Mouse (Mus musculus): ENCODE measurements around the gene Enoph1. TPM values are rescaled to one million over a fixed set of nuclear protein-coding genes. Genes with fewer than 3 reads are reported as not detected.

Enoph1 gene
- total RNA-seq, 2 experiments from 2014 or later, result 6.7 to 9.0 TPM

DNA sequence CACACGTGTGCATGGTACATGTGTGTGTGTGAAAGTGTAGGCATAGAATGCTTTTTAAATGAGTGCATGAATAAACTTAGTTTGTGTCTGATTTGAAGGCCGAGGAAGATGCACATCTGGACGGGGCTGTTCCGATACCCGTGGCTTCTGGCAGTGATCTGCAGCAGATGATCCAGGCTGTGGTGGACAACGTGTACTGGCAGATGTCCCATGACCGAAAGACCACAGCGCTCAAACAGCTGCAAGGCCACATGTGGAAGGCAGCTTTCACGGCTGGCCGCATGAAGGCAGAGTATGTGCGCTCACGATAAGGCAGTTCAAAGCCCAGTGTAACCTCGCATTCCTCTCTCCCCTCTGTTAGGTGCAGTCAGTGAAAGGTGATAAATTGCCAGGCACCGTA, 21.1 kb downstream of the Enoph1 start:
- no peak overlapping the region for H3K27ac ChIP-seq
- intact Hi-C loops (cut with DNase I), result no loop called here
- DNase-seq, result no peak
- H3K4me3 ChIP-seq, result no peak overlapping the region
- no peak for TF ChIP-seq CTCF (IDR thresholded peaks at IDR 0.05)

DNA sequence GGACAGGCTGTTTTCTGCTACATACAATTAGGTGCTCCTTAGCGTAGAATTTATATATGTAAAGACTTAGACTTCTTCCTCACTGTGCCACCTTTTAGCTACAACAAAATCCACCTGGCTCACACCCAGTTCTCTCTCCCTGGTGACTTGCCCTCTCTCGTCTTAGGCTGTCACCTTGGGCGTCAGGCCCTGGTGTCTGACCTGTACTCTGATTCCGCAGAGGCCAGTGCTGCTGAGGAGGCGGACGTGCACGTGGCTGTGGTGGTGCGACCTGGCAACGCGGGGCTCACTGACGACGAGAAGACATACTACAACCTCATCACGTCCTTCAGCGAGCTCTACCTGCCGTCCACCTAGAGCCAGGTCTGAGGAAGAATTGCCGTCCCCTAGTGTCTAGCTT, 27.8 kb downstream of the Enoph1 start:
- Histone ChIP-seq H3K4me3 (no peak overlapping the region), H3K27ac (no peak overlapping the region)
- intact Hi-C loops (cut with DNase I), result no loop called here
- DNase-seq, result no peak
- no peak for TF ChIP-seq CTCF (IDR thresholded peaks at IDR 0.05)

DNA sequence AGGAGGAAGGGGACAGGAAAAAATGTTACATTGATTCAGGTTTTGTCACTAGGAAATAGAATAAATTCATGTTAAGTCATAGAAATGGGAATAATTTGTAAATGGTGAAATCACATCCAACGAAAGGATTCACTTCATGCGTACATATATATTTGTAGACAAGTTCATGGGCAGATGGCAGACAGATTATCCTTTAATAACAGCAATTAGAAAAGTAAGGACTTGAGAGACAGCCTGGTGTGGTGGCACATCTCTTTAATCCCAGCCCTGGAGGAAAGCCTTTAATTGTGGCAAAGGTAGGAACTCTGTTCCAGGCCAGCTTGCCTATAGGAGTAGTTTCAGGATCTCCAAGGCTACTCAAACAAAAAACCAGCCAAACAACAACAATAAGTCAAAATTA, 29.7 kb downstream of the Enoph1 start:
- DNase-seq, result no peak
- Histone ChIP-seq H3K27ac (no peak overlapping the region), H3K4me3 (no peak overlapping the region)
- intact Hi-C loops (cut with DNase I), result no loop called here
- no peak for TF ChIP-seq CTCF (IDR thresholded peaks at IDR 0.05)

DNA sequence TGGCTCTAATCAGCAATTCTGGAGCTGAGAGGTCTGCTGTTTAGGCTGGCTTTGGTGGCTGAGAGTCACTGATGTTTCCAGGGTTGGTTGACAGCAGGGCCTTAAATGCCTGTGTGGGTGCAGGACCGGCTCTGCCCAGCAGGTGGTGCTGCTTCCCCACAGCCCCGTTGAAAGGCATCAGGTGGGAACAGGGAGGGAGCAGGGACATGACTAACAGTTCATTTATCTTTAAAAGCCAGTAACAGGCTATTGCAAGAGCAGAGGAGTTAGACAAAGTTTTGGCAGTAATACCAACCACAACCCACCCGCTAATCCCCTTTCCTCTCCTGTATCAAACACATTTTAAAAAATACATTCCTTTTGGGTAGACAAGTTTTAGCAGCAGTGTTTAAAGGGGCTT, 30.5 kb downstream of the Enoph1 start:
- Histone ChIP-seq H3K27ac (no peak overlapping the region), H3K4me3 (no peak overlapping the region)
- peak; percentile 100 for TF ChIP-seq CTCF (IDR thresholded peaks at IDR 0.05)
- intact Hi-C loops (cut with DNase I), result loop anchor here (2.0 to 5.0 kb wide), 2 partner anchors 171 to 252 kb away; no protein-coding TSS in a partner anchor
- peak; percentile 81 for DNase-seq

DNA sequence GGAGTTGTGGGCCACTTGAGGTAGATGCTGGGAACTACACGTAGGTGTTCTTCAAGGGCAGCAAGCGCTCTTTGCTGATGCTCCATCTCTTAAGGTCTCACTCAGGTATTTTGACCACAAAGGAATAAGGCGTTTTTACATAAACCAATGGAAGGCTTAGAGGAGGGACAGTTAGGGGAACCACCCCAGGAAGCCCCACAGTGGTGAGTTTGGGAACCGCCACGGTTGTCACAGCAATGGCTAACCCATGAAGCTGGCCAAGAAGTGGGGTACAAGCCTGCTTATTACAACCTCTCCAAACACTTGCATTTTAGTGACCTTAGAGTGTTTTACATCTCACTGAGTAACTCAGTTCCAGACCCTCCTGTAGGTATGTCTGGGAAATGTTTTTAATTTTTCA, 31.8 kb downstream of the Enoph1 start:
- intact Hi-C loops (cut with DNase I), result loop anchor here (2.0 to 5.0 kb wide), 2 partner anchors 169 to 251 kb away; no protein-coding TSS in a partner anchor

DNA sequence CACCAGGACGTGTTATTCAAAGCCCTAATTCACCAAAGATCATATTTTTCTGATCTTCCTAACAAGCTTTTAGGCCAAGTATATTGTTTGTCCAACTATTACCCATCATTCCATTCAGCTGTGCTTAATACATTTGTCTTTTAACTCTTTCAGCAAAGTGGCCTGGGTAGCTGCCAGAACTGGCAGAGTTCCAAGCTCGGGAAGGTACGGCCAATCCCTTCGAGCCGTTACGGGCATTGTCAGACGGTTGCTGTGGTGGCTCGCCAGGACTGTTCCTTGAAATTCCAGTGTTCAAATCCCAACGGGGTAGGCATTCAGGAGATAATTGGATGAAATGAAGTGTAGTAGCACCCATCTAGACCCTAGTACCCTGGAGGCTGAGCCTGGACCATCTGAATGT, 32.8 kb downstream of the Enoph1 start:
- intact Hi-C loops (cut with DNase I), result loop anchor here (5.0 kb wide), 1 partner anchor 250 kb away; no protein-coding TSS in a partner anchor
- Histone ChIP-seq H3K4me3 (no peak overlapping the region), H3K27ac (no peak overlapping the region)
- DNase-seq, result no peak
- TF ChIP-seq CTCF (IDR thresholded peaks at IDR 0.05), result no peak

More for the DNA sequence above, 31.8 kb downstream of the Enoph1 start:
- H3K4me3 ChIP-seq, result no peak overlapping the region
- no peak for DNase-seq
- no peak overlapping the region for H3K27ac ChIP-seq
- peak; percentile 6; the same call in 1 of the 2 replicates for TF ChIP-seq CTCF (IDR thresholded peaks at IDR 0.05)

DNA sequence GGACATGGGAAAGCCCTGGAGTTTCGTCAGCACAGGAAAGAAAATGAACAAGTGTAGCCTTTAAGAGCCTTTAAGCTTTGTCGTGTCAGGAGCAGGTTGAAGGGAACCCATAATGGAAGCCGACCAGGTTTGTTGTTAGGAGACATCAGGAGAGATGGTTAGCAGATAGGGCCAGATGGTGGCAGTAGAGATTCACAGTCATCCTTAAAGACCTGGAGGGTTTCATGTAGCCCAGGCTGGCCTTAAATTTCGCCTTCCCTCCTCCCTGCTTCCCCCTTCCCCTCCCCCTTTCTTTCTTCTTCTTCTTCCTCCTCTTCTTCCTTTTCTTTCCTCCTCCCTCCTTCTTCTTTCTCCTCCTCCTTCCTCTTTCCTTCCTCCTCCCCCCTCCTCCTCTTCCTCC, 34.8 kb downstream of the Enoph1 start:
- no peak for DNase-seq
- Histone ChIP-seq H3K27ac (no peak overlapping the region), H3K4me3 (no peak overlapping the region)
- peak; percentile 49 for TF ChIP-seq CTCF (IDR thresholded peaks at IDR 0.05)
- intact Hi-C loops (cut with DNase I), result loop anchor here (5.0 kb wide), 1 partner anchor 248 kb away; no protein-coding TSS in a partner anchor

DNA sequence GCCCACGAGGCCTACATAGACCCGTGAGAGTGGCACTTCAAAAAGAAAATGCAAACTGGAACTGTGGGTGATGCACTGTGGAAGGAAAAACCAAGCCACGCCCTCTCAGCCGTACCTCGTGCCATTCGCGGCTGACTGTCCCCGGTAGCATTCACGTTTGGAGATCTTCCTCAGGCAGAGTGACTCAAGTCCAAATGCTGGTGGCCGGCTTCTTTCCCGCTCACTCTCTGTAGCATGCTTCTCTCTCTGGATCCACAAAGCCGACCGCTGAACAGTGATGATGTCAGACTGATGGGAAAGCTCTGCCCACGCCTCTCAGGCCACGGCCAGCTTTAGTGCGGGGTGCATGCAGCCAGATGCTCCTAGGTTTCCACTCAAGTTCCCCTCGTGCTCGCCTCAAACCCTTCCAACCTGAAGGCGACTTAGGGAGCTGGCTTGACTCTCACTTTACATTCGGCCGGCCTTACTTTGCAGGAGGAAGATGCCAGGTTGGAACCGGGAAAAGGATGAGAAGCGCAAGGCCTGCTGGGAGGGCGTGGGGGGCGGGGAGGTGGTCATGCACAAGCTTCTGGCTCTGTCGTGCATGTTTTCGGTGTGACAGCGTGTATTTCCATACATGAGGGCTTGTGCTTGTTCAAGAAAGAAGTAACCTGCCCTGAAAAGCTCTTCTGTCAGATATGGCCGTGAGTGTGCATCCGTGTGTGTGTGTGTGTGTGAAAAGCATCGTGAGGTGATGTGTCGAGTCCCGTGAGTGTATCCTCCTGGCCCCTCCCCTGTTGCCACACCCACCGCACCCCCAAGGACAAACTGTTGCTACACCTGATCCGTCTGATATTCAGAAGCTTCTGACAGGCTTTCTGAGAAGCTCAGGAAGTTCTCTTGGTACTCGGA, 39.5 kb downstream of the Enoph1 start:
- no peak overlapping the region for H3K27ac ChIP-seq
- no peak for TF ChIP-seq CTCF (IDR thresholded peaks at IDR 0.05)
- intact Hi-C loops (cut with DNase I), result loop anchor here (5.0 kb wide), 2 partner anchors 78 to 148 kb away; partner anchors contain the start of gene Tmem150c
- H3K4me3 ChIP-seq, result peak overlapping the region; percentile 62
- DNase-seq, result no peak

DNA sequence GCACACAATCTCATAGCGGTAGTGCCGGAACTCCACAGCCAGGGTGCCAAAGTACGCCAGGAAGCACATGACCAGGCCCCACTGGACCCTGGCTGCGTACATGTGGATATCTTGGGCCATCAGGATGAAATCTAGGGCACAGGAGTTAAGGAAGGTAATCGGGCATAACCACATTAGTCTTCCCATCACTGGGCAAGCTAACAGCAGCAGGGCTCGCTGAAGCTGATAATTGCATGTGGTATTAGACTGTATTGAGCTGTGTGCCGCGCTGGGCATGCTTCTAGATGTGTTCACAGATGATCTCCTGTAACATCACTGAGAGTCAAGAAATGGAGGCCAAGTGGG, 40.1 kb downstream of the Enoph1 start:
- no peak for TF ChIP-seq CTCF (IDR thresholded peaks at IDR 0.05)
- intact Hi-C loops (cut with DNase I), result loop anchor here (5.0 kb wide), 2 partner anchors 77 to 147 kb away; partner anchors contain the start of gene Tmem150c
- peak overlapping the region; percentile 62 for H3K4me3 ChIP-seq
- no peak for DNase-seq
- H3K27ac ChIP-seq, result no peak overlapping the region

DNA sequence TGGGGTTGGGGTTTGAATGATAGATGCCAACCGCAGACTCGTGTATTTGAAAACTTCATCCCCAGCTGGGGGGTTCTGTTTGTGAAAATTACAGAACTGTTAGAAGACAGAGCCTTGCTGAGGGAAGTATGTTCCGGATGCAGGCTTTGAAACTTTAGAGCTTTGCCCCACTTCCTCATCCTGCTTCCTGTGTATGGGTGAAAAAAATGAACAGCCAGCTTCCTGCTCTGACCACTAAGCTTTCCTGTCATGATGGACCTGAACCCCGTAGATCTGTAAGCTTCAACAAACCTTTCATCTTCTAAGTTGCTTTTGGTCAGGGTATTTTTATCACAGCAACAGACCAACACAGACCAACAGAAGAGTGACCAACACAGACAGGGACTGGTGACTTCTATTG, 42.2 kb downstream of the Enoph1 start:
- intact Hi-C loops (cut with DNase I), result no loop called here

DNA sequence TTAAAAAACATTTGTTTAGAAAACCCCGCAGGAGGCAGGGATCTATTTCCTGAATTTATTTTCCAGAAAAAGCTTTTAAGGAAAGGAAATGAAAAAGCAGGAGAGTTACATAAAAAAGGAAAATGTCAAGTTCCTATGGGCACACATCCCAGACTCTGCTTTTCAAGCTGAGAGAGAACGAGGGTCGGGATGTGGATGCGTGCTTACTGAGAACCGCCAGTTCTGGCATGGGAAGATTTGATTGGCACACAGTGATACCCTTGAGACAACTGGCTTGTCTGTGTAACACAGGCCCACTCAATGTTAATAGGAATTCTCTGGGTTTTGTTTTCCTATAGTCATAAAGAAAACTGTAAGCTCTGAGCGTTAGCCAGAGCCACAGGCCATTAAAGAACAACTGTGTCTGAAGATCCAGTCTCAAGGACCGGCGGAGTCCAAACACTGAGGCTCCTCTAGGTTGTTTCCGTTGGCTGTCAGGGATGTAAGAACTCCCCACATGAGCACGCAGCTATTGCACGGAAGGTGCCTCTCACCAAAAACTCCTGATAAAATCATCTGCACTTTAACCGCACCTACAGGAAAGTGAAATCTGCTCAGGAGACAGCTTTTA, 44.3 kb downstream of the Enoph1 start:
- H3K27ac ChIP-seq, result peak overlapping the region; percentile 21
- intact Hi-C loops (cut with DNase I), result no loop called here

More for the DNA sequence above, 42.2 kb downstream of the Enoph1 start:
- DNase-seq, result no peak
- Histone ChIP-seq H3K4me3 (no peak overlapping the region), H3K27ac (no peak overlapping the region)
- TF ChIP-seq CTCF (IDR thresholded peaks at IDR 0.05), result no peak

DNA sequence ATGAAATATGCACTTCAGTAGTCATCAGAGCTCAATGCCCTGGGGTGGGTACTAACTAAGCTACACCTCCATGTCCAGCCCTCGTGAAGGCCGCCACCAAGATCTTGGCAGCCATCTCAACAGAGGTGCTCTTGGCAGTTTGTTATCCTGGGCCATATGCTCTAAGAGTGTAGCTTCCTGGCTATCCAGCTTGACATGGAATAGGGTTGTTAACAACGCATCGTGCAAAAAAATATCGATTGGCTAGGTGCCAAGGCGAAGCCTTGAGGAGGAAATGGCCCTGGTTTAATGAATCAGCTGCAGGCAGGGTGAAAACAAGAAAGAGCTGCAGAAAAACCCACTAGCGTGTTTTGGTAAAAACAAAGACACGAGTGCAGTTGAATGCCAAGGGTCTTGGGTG, 45.3 kb downstream of the Enoph1 start:
- Histone ChIP-seq H3K4me3 (no peak overlapping the region), H3K27ac (no peak overlapping the region)
- intact Hi-C loops (cut with DNase I), result no loop called here
- TF ChIP-seq CTCF (IDR thresholded peaks at IDR 0.05), result no peak
- DNase-seq, result no peak

More for the DNA sequence above, 44.3 kb downstream of the Enoph1 start:
- H3K4me3 ChIP-seq, result peak overlapping the region; percentile 19; the same call in 1 of the 2 replicates
- TF ChIP-seq CTCF (IDR thresholded peaks at IDR 0.05), result no peak
- DNase-seq, result no peak

Data from gastrocnemius, adult 2 months (tissue).